Mouse (Mus musculus) stomach, postnatal 0 days (tissue): ENCODE data around the gene Pdss2.

ENCODE experiments used
- CTCF ChIP-seq: IDR thresholded peaks from 2 replicates; pipeline ENCODE4 v1.5.1; 2016; ENCODE audit warnings: antibody characterized with exemption, low read depth, mild to moderate bottlenecking, moderate library complexity
- EP300 ChIP-seq: optimal IDR thresholded peaks from 2 replicates; pipeline ENCODE3; 2016; ENCODE audit warnings: antibody characterized with exemption

DNA sequence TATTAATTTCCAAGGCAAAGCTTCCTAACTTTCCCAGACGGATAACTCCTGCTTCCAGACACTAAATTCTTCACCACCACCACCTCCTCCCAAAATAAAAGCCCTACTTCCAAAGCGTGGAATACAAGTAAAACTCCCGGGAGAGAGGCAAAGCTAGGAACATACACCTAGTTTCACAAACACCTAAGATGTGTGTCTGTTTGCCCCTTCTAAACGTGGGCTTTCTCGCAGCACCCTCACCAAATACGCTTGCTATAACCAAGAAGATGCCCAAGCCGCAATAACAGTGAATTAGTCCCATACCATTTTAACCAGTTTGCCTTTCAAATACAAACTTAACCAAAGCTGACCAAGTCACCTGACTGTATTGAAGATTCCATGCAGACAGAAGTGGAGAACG, 48.7 kb upstream of the Pdss2 start:
- TF ChIP-seq CTCF = no peak
- no peak for TF ChIP-seq EP300
